Mouse (Mus musculus): Measurements from ENCODE around the gene Itpr2.

- TF ChIP-seq GATA1 (IDR thresholded peaks at IDR 0.05; ENCODE audit: low read length) (no peak), TAL1 (IDR thresholded peaks at IDR 0.05; ENCODE audit: low read length) (no peak)
Observed at GRCm38 (mm10) chr6:146509891-146510290, 7.9 kb upstream of the Itpr2 start.
